Mouse (Mus musculus): ENCODE measurements around the gene Serpina1f.

GRCm38 (mm10) chr12:103644601-103645000 is 50.7 kb downstream of the Serpina1f start:
- no peak for TF ChIP-seq POLR2A (IDR thresholded peaks at IDR 0.05; ENCODE audit: control insufficient read depth, extremely low read depth, insufficient read depth, low read length, poor library complexity)
- no peak for TF ChIP-seq CTCF (IDR thresholded peaks at IDR 0.05; ENCODE audit: borderline replicate concordance, control insufficient read depth, extremely low read depth, insufficient read depth, low read length, poor library complexity)

Data from thymus, adult 2 months (tissue).